Mouse (Mus musculus) bone marrow, adult 2 months (tissue): ENCODE data around the gene Gm10521. TPM values are rescaled to one million over a fixed set of nuclear protein-coding genes. Genes with fewer than 3 reads are reported as not detected.

Experiments
- H3K27ac ChIP-seq: fragments of 200-500 bp; 2 replicates; pipeline ENCODE4 v1.5.1; 2012; ENCODE audit warnings: low read depth, mild to moderate bottlenecking, control low read depth, inconsistent platforms, low read length; ENCODE audit not compliant: control insufficient read depth, poor library complexity, insufficient read depth
- H3K4me1 ChIP-seq: fragments of 200-500 bp; 2 replicates; pipeline ENCODE4 v1.6.1; 2011; ENCODE audit warnings: low read length; ENCODE audit not compliant: control insufficient read depth, insufficient read depth
- H3K4me3 ChIP-seq: fragments of 200-500 bp; replicated peaks from 2 replicates; pipeline ENCODE3; 2011; ENCODE audit warnings: mild to moderate bottlenecking, low read depth, low read length, control low read depth; ENCODE audit not compliant: control insufficient read depth
- CTCF ChIP-seq: fragments of 200-500 bp; IDR thresholded peaks from 2 replicates; pipeline ENCODE4 v1.5.1; 2011; ENCODE audit warnings: low read length, control low read depth; ENCODE audit not compliant: control insufficient read depth, insufficient read depth
- POLR2A ChIP-seq: fragments of 200-500 bp; IDR thresholded peaks from 2 replicates; pipeline ENCODE4 v1.6.1; 2011; ENCODE audit warnings: low read depth, mild to moderate bottlenecking, control low read depth, low read length, borderline replicate concordance; ENCODE audit not compliant: control insufficient read depth
- WGBS: fragments of 180-500 bp; shearing (Covaris S2); methylation state at CpG from one replicate; pipeline ENCODE4 v1.1.7; 2018; 5-methylcytosine and 5-hydroxymethylcytosine counted together
- polyA plus RNA-seq: library from polyadenylated mRNA; stranded (reverse); fragments of >200 nt; gene quantifications from 2 replicates; pipeline ENCODE4 v1.2.4, GENCODE M21; 2011; ENCODE audit warnings: low replicate concordance; ENCODE audit not compliant: missing spikeins, insufficient read depth, insufficient read length

Gm10521 gene
- polyA plus RNA-seq, 1 experiment, result 16.0 TPM

DNA sequence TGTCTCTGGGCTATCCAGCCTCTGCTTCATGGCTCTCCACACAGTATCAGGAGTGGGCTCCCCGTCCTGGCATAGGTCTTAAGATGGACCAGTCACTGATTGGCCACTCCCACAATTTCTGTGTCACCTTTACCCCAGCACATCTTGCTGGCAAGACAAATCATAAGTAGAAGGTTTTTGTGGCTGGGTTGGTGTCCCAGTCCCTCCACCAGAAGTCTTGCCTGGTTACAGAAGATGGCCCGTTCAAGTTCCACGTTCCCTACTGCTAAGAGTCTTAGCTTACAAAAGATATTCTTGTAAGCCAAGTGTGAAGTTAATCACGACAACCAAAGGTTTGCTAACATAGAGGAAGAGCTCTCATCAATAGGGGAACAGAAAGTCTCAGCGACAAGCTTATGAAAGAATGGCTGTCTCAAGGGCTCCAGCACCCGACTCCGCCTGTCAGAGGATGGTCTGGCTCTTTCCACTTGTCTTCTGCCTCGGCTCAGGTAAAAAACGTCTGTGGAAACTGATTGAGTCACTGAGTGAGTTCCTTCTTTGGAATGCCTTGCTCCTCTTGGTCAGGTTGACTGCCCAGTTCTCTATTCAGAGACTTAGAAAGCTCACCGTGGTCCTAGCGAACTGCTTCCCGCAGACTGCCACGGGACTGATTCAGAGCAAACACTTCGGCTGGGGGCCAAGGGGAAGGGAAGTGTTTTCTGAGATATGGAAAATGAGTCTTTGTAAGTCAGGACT is 22.0 kb downstream of the Gm10521 start, which contains the start of gene Slamf6:
Gene Slamf6 (plus strand): TSS at position 211 of the 735 bp plus-strand sequence.
- Histone ChIP-seq H3K4me3 (peak within 1 kb of the TSS; percentile 63), H3K4me1 (peaks cover 3% of the 10 kb centered on the region; the same call in 1 of the 2 replicates), H3K27ac (peak within 1 kb of the TSS; percentile 90)
- WGBS, result 10% methylated on average over 14 of the region's 14 CpGs
- TF ChIP-seq POLR2A, result no peak
- TF ChIP-seq CTCF, result no peak

DNA sequence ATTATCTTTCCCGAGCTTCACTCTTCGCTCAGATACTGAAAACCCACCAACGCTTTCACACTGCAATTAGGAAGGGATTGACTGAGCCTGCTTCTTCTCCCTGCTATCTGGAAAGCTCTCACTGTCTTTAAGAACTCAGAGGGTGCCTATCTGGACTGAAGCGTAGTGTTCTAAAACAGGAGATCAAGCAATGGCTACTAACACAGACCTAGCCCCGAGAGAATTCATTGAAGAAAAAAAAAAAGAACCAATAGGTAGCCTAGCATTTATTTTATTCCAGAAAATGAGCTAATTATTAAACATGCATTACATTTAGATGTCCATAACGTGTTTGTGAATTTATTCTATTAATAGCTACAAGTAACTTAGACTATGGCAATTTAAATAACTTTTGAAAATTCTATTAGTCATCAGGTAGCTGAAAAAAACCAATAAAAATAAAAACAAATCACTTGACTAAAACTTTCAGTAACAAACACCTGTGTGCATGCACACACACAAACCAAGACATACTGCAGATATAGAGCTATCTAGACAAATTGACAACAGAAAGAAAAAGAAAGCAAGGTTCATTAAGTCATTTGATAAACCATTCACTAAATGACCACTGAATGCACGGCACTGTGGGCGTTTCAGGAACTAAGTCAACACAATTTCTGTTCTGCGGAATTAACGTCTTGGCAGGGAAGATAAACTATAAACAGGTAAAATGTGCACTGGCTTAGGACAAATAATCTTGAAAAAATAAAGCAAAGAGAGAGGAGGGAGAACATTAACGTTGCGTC is 22.9 kb downstream of the Gm10521 start:
- peak overlapping the region; percentile 90 for H3K27ac ChIP-seq
- no peak for TF ChIP-seq CTCF
- no peak for TF ChIP-seq POLR2A
- peaks cover 3% of the 10 kb centered on the region; the same call in 1 of the 2 replicates for H3K4me1 ChIP-seq
- H3K4me3 ChIP-seq, result peak overlapping the region; percentile 63
- WGBS, result 46% methylated on average over 12 of the region's 12 CpGs

DNA sequence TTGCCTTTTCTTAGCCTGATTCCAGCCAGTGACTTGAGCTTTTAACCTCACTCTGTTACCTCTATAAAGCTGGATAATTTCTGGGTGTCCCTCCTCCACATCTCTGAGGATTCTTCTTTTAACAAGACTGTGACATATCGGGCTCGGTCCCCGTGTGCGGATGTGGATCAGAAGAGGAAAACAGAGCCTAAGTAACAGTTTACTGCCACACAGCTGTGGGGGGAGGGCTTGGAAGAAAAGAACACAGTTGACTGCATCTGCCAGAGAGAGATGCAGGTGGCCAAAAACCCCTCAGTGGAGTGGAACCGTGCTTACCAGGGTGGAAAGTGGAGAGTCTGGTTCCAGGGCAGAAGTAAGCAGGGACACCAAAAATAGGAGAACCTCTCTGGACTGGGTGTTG is 23.7 kb downstream of the Gm10521 start:
- H3K4me3 ChIP-seq, result peak overlapping the region; percentile 22
- 71% methylated on average over 5 of the region's 5 CpGs for WGBS
- H3K4me1 ChIP-seq, result peaks cover 3% of the 10 kb centered on the region; the same call in 1 of the 2 replicates
- H3K27ac ChIP-seq, result no peak overlapping the region
- no peak for TF ChIP-seq CTCF
- TF ChIP-seq POLR2A, result no peak

DNA sequence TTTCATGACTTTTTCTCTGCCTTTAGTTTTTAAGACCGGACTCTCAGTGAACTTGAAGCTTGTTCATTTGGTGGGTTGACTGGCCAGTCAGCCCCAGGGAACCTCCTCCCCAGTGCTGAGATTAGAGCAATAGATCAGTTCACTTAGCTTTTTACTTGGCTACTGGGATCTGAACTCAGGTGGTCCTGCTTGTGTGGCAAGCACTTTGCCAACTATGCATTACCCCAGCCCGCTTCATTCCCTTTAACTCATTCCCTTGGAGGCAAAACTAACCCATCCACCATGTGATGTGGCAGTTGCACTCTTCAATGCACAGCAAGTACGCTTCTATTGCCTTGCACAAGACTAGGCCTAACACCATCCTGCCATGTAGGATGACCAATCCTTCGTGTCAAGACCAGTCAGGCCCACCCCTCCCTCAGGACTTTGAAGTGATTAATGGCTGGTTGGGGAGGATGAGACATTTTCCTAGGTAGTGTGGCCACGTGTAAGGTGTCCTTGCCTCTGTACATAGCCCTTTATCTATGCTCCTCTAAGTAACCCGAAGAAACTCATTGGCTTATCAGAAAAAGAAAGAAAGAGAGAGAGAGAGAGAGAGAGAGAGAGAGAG is 24.5 kb downstream of the Gm10521 start:
- WGBS, result 77% methylated on average over 6 of the region's 6 CpGs
- TF ChIP-seq POLR2A (no peak), CTCF (no peak)
- peak overlapping the region; percentile 5; the same call in 1 of the 2 replicates for H3K27ac ChIP-seq
- H3K4me1 ChIP-seq, result peaks cover 3% of the 10 kb centered on the region; the same call in 1 of the 2 replicates
- H3K4me3 ChIP-seq, result no peak overlapping the region

DNA sequence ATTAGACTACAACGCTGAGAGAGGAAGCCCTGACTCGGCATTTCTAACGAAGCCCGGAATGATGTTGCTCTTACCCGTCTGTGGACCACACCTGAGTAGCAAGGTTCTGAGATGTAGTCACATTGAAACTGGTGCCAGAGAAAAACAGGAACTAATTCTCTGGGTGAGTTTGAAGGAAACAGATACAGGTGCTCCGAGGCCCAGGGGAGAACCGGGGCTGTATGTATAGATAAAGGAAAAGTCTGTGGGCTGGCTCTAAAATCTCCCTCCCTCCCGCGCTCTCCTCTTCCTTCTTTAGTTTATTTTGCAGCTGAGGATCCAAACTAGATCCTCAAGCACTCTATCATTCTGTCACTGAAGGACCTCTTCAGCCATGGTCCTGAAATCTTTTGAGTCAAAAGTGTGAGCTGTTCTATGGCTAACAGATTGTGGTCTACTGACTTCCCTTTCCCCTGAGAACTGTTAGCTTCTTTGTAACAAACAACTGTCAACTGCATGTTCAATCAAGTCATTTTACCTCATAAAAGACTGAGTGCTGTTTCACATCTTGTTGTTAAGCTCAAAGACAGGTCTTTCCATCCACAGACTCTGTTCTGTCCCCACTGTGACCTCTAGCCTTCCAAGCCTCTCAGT is 25.6 kb downstream of the Gm10521 start:
- 4% methylated on average over 9 of the region's 9 CpGs for WGBS
- Histone ChIP-seq H3K4me1 (peaks cover 3% of the 10 kb centered on the region; the same call in 1 of the 2 replicates), H3K27ac (peak overlapping the region; percentile 70), H3K4me3 (no peak overlapping the region)
- TF ChIP-seq CTCF (no peak), POLR2A (no peak)

DNA sequence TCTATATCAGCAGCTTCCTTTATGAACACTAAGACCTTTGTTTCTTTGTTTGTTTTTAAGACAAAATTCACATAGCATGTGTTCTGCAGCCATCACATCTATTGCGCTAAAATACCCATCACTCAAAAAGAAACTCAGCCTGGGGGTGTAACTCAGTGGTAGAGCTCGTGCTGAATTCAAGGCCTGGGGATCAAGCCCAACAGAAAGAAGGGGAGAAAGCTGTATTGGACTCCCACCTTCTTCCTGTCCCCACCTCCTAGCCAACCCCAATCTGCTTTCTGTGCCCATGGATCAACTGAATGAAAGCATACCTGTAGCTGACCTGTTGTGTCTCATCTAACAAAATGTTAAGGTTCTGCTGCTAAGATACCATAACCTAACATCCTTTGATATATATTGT is 26.2 kb downstream of the Gm10521 start:
- Histone ChIP-seq H3K4me3 (no peak overlapping the region), H3K4me1 (peaks cover 3% of the 10 kb centered on the region; the same call in 1 of the 2 replicates), H3K27ac (peak overlapping the region; percentile 56; the same call in 1 of the 2 replicates)
- TF ChIP-seq CTCF, result no peak
- TF ChIP-seq POLR2A, result no peak
- WGBS, result 29% methylated on average over 2 of the region's 2 CpGs

DNA sequence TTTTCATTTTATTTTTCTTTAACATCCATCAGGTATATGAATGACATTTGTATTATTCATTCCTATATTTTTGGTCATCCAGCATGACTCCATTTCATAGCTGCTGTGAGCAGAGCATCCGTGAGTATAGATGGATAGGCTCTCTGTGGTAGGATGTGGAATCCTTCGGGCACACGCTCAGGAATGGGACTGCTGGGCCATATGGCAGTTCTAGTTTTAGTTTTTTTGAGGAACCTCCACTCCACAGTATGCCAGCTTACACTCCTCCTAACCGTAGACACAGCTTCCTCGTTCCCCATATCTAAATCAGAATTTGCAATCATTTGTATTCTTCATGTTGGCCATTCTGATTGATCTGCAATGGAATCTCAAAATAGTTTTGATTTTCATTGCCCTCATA is 27.4 kb downstream of the Gm10521 start:
- no peak overlapping the region for H3K4me3 ChIP-seq
- peaks cover 2% of the 10 kb centered on the region; the same call in 1 of the 2 replicates for H3K4me1 ChIP-seq
- 70% methylated on average over 5 of the region's 5 CpGs for WGBS
- TF ChIP-seq POLR2A (no peak), CTCF (no peak)
- no peak overlapping the region for H3K27ac ChIP-seq
